Mouse (Mus musculus) liver, adult (tissue): ENCODE measurements at regions not wholly inside any gene's neighbourhood (a gene's known extent, or its start where the extent isn't known, plus 50 kb on each side); places are given as distances from the start of the nearest gene placed in this dataset.

Source experiments
- GATA4 ChIP-seq: IDR thresholded peaks from 2 replicates; pipeline ENCODE4 v1.6.1; 2014; ENCODE audit warnings: mild to moderate bottlenecking, low read length; ENCODE audit not compliant: insufficient replicate concordance

DNA sequence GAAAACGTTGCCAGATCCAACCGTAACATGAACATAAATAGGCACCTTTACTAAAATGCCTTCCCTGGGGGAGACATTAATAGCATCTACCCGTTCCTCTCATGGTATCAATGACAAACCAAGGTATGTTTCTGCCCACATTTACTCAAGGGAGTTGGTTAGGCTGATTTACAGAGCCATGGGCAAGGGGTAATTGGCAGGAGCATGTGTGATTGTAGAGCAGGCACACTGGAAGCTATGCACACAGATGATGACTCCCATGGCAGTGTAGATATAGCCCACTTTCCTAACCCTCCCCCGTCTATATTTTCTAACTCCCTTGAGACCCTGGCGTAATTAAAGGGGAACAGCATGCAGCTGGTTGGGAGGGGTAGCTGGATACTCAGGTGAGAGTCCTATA is 183.6 kb upstream of the Mki67 start:
- no peak for TF ChIP-seq GATA4

DNA sequence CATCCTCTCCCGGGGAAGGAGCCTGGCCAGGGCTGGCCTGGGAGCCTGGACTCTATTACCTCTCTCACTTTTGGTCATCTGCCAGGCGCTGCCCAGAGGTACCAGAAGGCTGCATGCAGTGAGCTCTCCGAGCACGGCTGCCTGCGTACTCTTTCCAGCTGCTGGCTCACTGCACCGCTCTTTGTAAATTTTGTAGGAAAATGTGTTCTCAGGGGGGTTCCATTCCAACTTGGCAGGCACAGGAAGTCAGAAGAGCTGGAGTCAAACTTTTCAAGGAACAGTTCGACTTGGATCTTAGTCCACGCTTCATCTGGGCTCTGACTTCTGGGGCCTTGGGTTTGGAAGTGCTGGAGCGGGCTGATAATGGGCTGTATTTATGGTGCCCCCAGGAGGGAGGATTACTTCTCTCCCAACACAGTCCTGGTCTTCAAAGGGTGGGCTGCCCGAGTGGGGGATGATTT is 184.7 kb upstream of the Mki67 start:
- TF ChIP-seq GATA4, result no peak

DNA sequence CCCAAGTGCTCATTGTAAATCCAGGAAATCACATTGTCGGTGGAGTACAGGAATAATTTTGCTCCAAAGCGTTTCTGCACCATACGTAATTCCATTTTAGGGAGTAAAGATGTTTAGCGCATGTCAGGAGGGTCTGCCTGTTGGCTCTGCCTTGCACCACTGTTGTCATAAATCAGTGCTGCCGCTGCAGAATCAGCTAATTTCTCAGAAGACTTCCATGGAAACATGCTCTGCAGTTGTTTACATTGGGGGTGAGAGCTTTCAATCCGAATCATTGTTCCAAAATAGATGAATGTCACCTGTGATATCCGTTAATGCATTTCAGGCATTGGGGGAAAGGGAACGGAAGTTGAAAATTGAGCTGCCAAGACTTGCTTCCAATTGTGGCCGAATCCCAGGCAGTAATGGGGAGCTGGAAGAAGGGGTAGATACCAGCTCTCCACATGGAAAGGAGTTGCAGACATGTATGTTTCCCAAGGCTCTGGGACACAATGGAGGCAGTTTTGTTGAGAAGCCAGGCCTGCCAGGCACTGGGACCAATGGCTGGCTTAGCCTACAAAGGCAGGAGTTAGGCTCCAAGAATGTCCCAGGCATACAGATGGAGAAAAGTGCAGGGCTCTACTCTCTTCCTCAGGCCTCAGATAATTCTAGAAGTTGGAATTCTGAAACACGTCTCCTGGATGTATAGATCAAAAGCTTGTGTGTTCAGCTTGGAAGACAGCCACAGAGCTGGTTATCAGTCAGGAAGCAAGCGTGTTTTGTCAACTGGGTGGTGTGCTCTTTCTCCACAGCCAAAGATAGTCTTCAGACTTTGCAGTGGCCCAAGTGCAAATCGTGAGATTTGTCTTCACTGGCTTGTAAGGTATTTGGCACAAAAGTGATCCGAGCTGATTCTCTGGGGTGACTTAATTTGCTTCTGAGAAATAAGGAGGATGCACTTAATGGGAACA is 186.2 kb upstream of the Mki67 start:
- TF ChIP-seq GATA4, result no peak

GRCm38 (mm10) chr7:135911376-135911775 is 195.2 kb upstream of the Mki67 start:
- TF ChIP-seq GATA4, result no peak

DNA sequence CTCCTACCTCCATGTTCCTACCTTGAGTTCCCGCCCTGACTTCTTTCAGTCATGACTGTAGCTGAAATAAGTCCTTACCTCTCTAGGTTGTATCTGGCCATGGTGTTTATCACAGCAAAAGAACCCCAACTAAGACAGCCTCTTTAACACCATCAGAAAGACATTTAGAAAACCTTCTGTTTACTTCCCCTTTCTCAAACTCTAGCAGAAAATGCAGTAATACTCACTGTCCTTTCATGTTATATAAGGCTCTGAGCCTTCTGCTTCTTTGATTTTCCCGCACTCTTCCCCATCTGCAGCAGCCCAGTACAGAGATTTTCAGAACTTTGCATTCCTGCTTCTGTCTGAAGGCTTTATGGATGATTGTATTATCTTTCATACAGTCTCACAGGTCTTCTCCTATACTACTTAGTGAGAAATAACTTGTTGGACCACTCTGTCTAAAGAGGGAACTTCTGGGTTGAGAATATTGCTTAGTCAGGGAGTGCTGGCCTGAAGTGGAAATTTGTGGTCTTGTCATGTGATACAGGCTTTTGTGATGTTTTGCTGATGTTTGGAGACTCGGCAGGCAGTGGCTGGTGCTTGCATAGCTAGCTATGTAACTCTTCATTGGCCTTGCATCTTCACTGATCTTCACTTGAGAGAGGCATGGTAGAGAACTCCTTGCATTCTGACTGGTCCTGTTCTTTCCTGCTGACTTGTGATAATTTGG is 197.9 kb upstream of the Mki67 start:
- TF ChIP-seq GATA4, result no peak

DNA sequence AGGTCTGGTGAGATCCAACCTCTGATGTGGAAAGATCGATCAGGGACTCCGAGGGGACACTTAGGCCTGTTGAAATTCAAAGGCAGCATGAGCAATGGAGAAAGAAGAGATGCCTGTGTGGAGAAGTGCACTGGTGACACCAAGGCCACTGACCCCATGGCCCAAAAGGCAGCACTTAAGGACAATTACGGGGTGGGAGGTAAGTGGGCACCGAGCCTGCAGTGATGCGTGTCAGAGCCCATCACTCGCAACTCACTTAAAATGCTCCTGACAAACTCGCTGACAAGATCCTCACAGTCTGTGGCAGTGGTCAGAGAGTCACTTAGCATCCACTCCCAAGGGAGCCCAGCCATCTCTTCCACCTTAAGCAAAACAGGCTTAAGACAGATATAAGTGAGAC is 207.7 kb upstream of the Mki67 start:
- no peak for TF ChIP-seq GATA4

- TF ChIP-seq GATA4, result no peak
These were observed 208.5 kb upstream of the Mki67 start for GRCm38 (mm10) chr7:135924641-135925040.

GRCm38 (mm10) chr7:135930091-135930490 is 213.9 kb upstream of the Mki67 start:
- TF ChIP-seq GATA4, result no peak

DNA sequence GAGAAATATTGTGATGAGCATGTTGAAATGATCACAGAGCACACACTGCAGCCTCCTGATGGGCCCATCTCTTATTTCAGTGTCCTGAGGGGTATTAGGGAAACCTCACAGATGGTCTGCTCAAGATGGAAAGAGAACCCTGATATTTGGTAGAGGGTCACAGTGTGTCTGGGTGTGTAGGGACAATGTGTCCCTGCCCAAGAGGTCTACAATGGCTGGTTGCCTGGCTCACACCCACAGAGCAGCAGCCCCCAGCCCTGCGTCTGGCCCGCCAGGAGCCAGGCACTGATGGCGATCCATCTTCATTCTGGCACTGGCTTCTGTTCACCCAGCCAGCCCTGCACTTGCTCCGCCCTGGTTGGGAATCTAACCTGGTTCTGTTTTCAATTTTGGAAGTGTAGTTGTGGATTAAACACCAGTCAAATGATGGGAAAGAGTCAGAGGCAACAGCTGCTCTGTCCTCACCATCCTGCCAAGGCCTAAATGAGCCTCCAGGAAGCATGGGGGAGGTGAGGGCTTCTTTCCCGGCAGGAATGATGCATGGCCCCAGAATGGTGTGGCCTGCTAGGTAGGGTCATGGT is 216.5 kb upstream of the Mki67 start:
- no peak for TF ChIP-seq GATA4

- TF ChIP-seq GATA4, result peak; percentile 92; the same call in 1 of the 2 replicates
These were observed 219.0 kb upstream of the Mki67 start for GRCm38 (mm10) chr7:135935180-135935579.

GRCm38 (mm10) chr7:135937465-135937864 is 221.3 kb upstream of the Mki67 start:
- no peak for TF ChIP-seq GATA4

DNA sequence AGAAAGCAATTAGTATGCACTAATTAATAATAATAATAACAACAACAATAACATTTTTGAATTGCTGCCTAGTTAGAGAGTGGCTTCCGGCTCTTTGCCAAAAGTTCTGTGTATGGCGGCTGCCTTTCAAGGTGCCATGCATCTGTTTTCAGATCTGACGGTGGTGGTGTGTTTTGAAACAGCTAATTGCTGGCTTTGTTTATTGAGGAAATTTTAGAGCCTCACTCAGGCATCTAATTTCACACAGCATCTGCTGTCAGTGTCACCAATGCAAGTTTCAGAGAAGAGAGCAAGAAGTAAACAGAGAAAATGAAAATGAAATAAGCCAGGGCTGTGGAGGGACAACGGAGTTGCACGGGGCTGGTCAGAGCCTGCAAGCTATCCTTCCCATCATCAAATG is 223.2 kb upstream of the Mki67 start:
- no peak for TF ChIP-seq GATA4

DNA sequence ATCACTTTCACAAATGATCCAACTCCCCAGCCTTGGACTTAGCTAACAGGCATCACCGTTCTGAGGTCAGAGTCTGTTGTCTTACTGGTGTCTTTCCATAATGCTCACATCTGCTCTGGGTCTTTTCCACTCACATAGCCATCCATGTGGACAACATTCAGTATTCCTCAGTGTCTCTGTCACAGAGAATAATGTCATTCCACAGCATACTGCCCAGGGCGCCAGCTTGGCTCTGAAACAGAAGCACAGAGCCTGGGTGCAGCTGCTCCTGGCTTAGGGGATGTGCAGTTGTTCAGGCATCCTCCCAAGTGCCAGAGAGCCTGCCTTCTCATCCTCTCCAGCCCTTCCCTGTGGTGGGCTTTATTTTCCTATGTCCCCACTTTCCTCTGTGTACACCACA is 226.7 kb upstream of the Mki67 start:
- TF ChIP-seq GATA4, result no peak

- no peak for TF ChIP-seq GATA4
These were observed 230.0 kb upstream of the Mki67 start for GRCm38 (mm10) chr7:135946071-135946646.

DNA sequence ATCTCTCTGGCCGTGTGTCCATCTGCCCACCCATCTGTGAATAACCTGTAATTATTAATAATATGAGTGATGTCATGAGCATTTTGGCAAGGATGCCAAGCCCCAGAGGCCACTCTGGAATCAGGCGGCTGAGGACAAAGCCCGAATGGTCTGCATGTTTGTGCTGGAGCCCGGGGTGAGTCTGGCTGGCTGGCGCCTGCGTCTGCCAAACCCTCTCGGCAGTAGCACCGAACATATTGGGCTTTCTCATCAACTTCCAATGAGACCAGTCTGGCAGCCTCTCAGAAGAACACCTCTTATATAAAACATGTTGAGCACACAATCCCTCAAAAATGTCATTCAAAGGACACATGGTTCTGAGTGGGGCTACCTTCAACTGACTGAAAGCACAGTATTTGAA is 244.9 kb upstream of the Mki67 start:
- no peak for TF ChIP-seq GATA4
